ENCODE assay signal across 16 mouse cellular contexts in genomic region chr10:75301937-75302336, GRCm38 (mm10). TPM values are rescaled to one million over a fixed set of nuclear protein-coding genes. Genes with fewer than 3 reads are reported as not detected.
DNase-seq lines count a peak whose midpoint lies in the region; ATAC-seq and TF ChIP-seq lines count a peak whose summit lies in the region.
"Had no signal": no experiment of that assay in that cellular context is flagged by ENCODE, and none has a peak within 500 bp of the region (broad histone marks: within the 10 kb centered on the region; RNA-seq: fewer than 3 reads in every experiment).

No protein-coding gene starts in this region.

- H3K4me1 ChIP-seq in spleen, adult 2 months (ENCODE audit: control insufficient read depth, insufficient read depth, insufficient read length), result peaks cover 27% of the 10 kb centered on the region; the same call in 1 of the 2 replicates
- peaks cover 39% of the 10 kb centered on the region for H3K4me1 ChIP-seq in liver, embryonic 15.5 days (replicated peaks)
- H3K4me1 ChIP-seq in forebrain, embryonic 11.5 days (replicated peaks; ENCODE audit: control insufficient read depth, insufficient read depth, low read length), result no peaks in the 10 kb centered on the region; the same call in 1 of the 2 replicates

- no peak for TF ChIP-seq POLR2A in spleen, adult 2 months (IDR thresholded peaks at IDR 0.05; ENCODE audit: low read depth, low read length)

- H3K4me3 ChIP-seq in spleen, adult 2 months (ENCODE audit: extremely low read depth, insufficient read depth, insufficient read length), result no peak overlapping the region
- no peak overlapping the region for H3K4me3 ChIP-seq in liver, embryonic 15.5 days (replicated peaks)
- no peak overlapping the region for H3K4me3 ChIP-seq in forebrain, embryonic 11.5 days (ENCODE audit: low read depth, low read length)
- H3K4me3 ChIP-seq: limb, embryonic 15.5 days had no signal

- no peaks in the 10 kb centered on the region for H3K9me3 ChIP-seq in liver, embryonic 15.5 days (replicated peaks)
- no peaks in the 10 kb centered on the region for H3K9me3 ChIP-seq in forebrain, embryonic 11.5 days (ENCODE audit: control insufficient read depth, low read length)
- H3K9me3 ChIP-seq: limb, embryonic 15.5 days had no signal

- no peak overlapping the region for H3K9ac ChIP-seq in liver, embryonic 15.5 days
- no peak overlapping the region for H3K9ac ChIP-seq in forebrain, embryonic 11.5 days (ENCODE audit: low read length)
- H3K9ac ChIP-seq: limb, embryonic 15.5 days had no signal

- DNase-seq in spleen, adult 2 months (ENCODE audit: low read depth in 1 of 2, low spot score in 2 of 2), result no peak
- DNase-seq in spleen, adult 18-20 months, result no peak
- DNase-seq in forebrain, embryonic 11.5 days (ENCODE audit: low spot score), result no peak
- no peak for DNase-seq in frontal cortex, postnatal 14 days (ENCODE audit: low spot score in 2 of 2)
- DNase-seq in left cerebral cortex, adult 18-20 months (ENCODE audit: low spot score in 2 of 2), result no peak
- DNase-seq: adrenal gland, postnatal 25 days; gastrocnemius, postnatal 14 days; heart, postnatal 36 days; thymus, postnatal 14 days had no signal

- H3K4me2 ChIP-seq in liver, embryonic 15.5 days, result no peak overlapping the region
- no peak overlapping the region for H3K4me2 ChIP-seq in forebrain, embryonic 11.5 days (ENCODE audit: low read depth, low read length, severe bottlenecking)
- H3K4me2 ChIP-seq: heart, embryonic 11.5 days; limb, embryonic 15.5 days had no signal

- H3K27ac ChIP-seq in spleen, adult 2 months (ENCODE audit: insufficient read depth, low read length), result peak overlapping the region; percentile 25; the same call in 1 of the 2 replicates
- 0 out of 2 replicates have a peak overlapping the region, but pooled peaks have one; percentile 14 for H3K27ac ChIP-seq in liver, embryonic 15.5 days (replicated peaks)
- no peak overlapping the region for H3K27ac ChIP-seq in forebrain, embryonic 11.5 days (ENCODE audit: low read depth, low read length)
- H3K27ac ChIP-seq: kidney, postnatal 0 days; limb, embryonic 15.5 days had no signal

- TF ChIP-seq CTCF in spleen, adult 2 months (IDR thresholded peaks at IDR 0.05; ENCODE audit: extremely low read depth, insufficient read depth, insufficient read length, insufficient replicate concordance), result no peak

- H3K27me3 ChIP-seq in spleen, adult 2 months (ENCODE audit: control insufficient read depth, insufficient read depth, low read length), result no peaks in the 10 kb centered on the region
- no peaks in the 10 kb centered on the region for H3K27me3 ChIP-seq in liver, embryonic 15.5 days
- H3K27me3 ChIP-seq in forebrain, embryonic 11.5 days (ENCODE audit: control insufficient read depth, insufficient read depth, low read length), result no peaks in the 10 kb centered on the region
- H3K27me3 ChIP-seq: limb, embryonic 15.5 days had no signal

- 43% methylated on average over 4 of the region's 4 CpGs for WGBS in spleen, adult 2 months
- 4% methylated on average over 4 of the region's 4 CpGs for WGBS in liver, embryonic 15.5 days (ENCODE audit: insufficient replicate concordance)
- WGBS in forebrain, embryonic 11.5 days, result 92% methylated on average over 4 of the region's 4 CpGs

- peak; percentile 62 for ATAC-seq in granulocyte monocyte progenitor cell, adult 5-6 weeks (replicated peaks; ENCODE audit: poor library complexity, severe bottlenecking)
- ATAC-seq in liver, embryonic 15.5 days (ENCODE audit: insufficient read depth), result peak; percentile 63
- no peak for ATAC-seq in forebrain, embryonic 11.5 days (replicated peaks; ENCODE audit: low FRiP score)
- no peak for ATAC-seq in frontal cortex, adult (ENCODE audit: low TSS enrichment)
- ATAC-seq: forebrain, embryonic 16.5 days had no signal

- peaks cover 3% of the 10 kb centered on the region; the same call in 1 of the 2 replicates for H3K36me3 ChIP-seq in spleen, adult 2 months (ENCODE audit: control insufficient read depth, insufficient read depth, low read length)
- peaks cover 7% of the 10 kb centered on the region; the same call in 1 of the 2 replicates for H3K36me3 ChIP-seq in liver, embryonic 15.5 days (replicated peaks)
- H3K36me3 ChIP-seq in forebrain, embryonic 11.5 days (ENCODE audit: control insufficient read depth, insufficient read depth, low read length), result no peaks in the 10 kb centered on the region

RNA-seq across cellular contexts. Expression of gene Adora2a, which starts 14.7 kb away (rescaled TPM):
- 30.8 and 44.2 TPM in 2 replicates for polyA plus RNA-seq in spleen, adult 2 months (2012; rRNA removed)
- 0.79 and 0.80 TPM in 2 replicates for total RNA-seq in granulocyte monocyte progenitor cell, adult 5-6 weeks (2014; fragmentation: Nextera tagmentation)
- 1.1 and 2.4 TPM in 2 replicates for total RNA-seq in granulocyte monocyte progenitor cell, adult 5-6 weeks (2017)
- 1.4 and 1.8 TPM in 2 replicates for polyA plus RNA-seq in liver, embryonic 15.5 days (2015; fragmentation: Nextera tagmentation; extraction: Ambion mirVana)
- 2.5 and 4.2 TPM in 2 replicates for polyA plus RNA-seq in forebrain, embryonic 11.5 days (2014; fragmentation: Nextera tagmentation; extraction: Ambion mirVana)
- 10 to 100 TPM; 17.3 to 35.0 TPM for total RNA-seq in left cerebral cortex, adult 18-20 months (2021)

Comparison
In these comparisons a context has a peak if more than half of its experiments do, and no peak if none do; other contexts are left out.
1. ATAC-seq: peak in granulocyte monocyte progenitor cell, adult 5-6 weeks (single experiment) and liver, embryonic 15.5 days (single experiment); none in forebrain, embryonic 11.5 days (single experiment) and frontal cortex, adult (single experiment).